Mouse (Mus musculus) large intestine, adult 2 months (tissue): ENCODE results near the gene Eps8l2. TPM values are rescaled to one million over a fixed set of nuclear protein-coding genes. Genes with fewer than 3 reads are reported as not detected.
A peak's percentile ranks its signal among the peaks of the same experiment; 100 is the strongest.
"Not testable (repeated sequence)": the region's sequence is repeated elsewhere in the genome, so short reads cannot be mapped to it uniquely, and the experiment has no call there.

Experiments
- DNase-seq: peaks from one replicate; pipeline ENCODE4 v3.0.0-alpha.2; 2012; ENCODE audit warnings: low read depth, low spot score
- WGBS: fragments of 180-500 bp; shearing (Covaris S2); methylation state at CpG from one replicate; pipeline ENCODE4 v1.1.7; 2018; 5-methylcytosine and 5-hydroxymethylcytosine counted together
- polyA plus RNA-seq: library from polyadenylated mRNA; depleted of rRNA; stranded (reverse); fragments of >200 nt; gene quantifications from 2 replicates; pipeline ENCODE4 v1.2.3, GENCODE M21; 2012; rRNA removed

Eps8l2 gene
- polyA plus RNA-seq, 1 experiment, result 314 TPM

DNA sequence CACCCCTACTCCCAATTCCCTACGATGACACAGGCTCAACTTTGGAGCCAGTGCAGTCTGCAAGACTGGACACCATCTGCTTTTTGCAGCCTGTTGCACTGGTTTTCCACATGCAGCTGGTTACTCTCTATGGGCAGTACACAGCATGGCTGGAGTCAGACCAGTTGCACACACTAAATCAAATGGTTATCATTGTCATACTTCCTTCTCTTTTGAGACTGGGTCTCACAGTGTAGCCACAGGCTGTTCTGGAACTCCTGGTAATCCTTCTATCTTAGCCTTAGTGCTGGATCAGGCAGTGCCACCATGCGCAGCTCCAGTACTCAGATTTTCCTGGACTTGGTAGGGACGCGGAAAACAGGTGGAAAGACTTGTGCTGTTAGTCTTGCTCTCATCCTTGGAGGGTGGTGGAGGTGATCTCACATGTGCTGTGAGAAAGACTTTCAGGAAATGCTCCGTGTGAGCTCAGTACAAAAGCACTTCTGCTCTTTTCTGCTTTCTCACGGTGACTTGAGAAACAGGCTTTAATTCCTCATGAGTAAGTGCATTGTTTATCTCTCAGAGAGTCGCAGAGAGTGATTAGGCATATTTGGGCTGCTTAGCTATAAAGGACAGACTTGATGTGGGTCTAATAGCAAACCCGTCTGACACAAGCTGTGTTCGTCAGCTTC is 54.0 kb downstream of the Eps8l2 start:
- no peak for DNase-seq
- WGBS, result 7% methylated on average over 9 of the region's 9 CpGs

DNA sequence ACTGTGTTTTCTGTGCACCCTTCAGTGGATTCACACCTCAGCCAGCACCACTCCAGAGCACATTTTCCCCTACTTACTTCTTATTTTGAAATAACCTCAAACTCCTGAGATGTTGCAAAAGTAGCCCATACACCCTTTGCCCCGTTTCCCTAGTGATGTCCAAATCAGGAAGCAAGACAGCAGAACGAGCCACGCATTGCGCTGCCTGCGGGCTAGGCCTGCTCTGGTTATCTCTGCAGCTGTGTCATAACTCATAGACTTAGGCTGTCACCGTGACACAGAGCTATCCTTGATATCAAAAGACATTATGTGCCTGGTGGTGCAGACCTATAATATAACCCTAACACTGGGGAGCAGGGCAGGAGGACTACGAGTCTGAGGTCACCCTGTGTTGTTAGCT is 55.5 kb downstream of the Eps8l2 start:
- DNase-seq, result no peak

GRCm38 (mm10) chr7:141394771-141395170 is 56.1 kb downstream of the Eps8l2 start:
- no peak for DNase-seq
- WGBS, result 20% methylated on average over 6 of the region's 6 CpGs

More for the DNA sequence above, 55.5 kb downstream of the Eps8l2 start:
- WGBS, result 44% methylated on average over 7 of the region's 7 CpGs

DNA sequence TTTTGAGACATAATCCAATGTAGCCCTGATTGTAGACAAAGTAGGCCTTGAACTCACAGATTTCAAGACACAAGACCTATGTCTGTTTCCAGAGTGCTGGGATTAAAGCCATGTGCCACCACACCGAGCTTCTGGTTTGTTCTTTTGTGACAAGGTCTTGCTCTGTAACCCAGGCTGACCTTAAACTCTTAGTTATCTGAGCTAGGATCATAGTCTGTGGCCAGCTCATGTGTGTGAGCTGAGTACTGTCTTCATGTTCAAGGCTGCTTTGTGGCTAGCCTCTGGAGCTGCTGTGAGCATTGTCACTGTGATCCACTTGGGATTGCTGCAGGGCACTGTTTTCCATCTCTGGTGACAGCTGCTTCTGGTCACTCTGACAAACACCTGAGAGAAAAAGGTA is 56.7 kb downstream of the Eps8l2 start:
- whole genome bisulfite sequencing, result 65% methylated on average over 1 of the region's 1 CpGs
- DNase-seq, result no peak

DNA sequence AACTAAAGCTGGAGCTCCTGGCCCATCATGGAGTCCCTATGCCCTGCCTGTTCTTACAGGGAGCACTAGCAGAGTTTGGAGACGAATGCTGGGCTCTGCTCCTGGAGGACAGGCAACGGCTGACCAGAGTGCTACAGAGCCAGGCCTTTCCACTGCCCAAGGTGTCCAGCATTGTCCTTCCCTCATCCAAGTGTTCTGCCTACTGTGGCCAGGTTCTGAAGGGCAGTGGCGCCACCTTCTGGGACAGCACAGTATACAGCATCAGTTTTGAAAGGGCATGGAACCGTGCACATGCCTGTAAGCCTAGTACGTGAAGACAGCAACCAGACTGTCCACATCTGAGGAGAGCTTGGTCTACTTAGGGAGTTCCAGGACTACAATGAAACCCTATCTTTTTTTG is 64.6 kb downstream of the Eps8l2 start:
- no peak for DNase-seq

DNA sequence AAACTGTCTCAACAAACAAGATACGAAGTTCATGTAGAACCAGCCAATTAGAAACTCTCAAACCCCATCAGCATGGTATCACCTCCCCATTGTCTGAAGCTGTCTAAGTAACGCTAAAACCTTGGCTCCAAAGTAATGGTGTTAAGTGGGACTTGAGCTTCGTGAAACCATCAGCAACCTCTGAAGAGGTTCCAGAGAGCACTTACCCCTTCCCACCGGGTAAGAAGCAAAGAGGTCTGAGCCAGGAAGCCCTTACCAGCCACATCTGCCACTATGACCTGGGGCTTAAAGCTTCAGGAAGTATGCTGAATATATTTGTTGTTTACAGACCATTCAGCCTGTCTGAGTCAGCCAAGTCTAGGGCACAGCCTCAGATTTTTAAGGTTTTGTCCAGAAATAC is 66.8 kb downstream of the Eps8l2 start:
- 57% methylated on average over 4 of the region's 4 CpGs for WGBS
- DNase-seq, result no peak

More for the DNA sequence above, 64.6 kb downstream of the Eps8l2 start:
- WGBS, result 28% methylated on average over 5 of the region's 5 CpGs

- DNase-seq, result not testable (repeated sequence)
- 93% methylated on average over 7 of the region's 7 CpGs for WGBS
Observed at GRCm38 (mm10) chr7:141407670-141408069, 69.0 kb downstream of the Eps8l2 start.

- peak; percentile 75 for DNase-seq
- WGBS, result 8% methylated on average over 11 of the region's 11 CpGs
Observed at GRCm38 (mm10) chr7:141408833-141409232, 70.2 kb downstream of the Eps8l2 start.

- 91% methylated on average over 8 of the region's 8 CpGs for WGBS
- no peak for DNase-seq
Observed at GRCm38 (mm10) chr7:141410631-141411030, 72.0 kb downstream of the Eps8l2 start.

- WGBS, result 95% methylated on average over 1 of the region's 1 CpGs
- no peak for DNase-seq
Observed at GRCm38 (mm10) chr7:141411667-141412066, 73.0 kb downstream of the Eps8l2 start.

Other genes starting within 250 kb of the Eps8l2 start
- gene Sigirr, start 238.3 kb upstream of the Eps8l2 start, polyA plus RNA-seq, result 41.3 and 41.8 TPM in 2 replicates
- gene Ano9, start 221.1 kb upstream of the Eps8l2 start, polyA plus RNA-seq, result 143 and 205 TPM in 2 replicates
- gene Ptdss2, start 216.5 kb upstream of the Eps8l2 start, polyA plus RNA-seq, result 23.6 and 28.1 TPM in 2 replicates
- gene Rnh1, start 166.0 kb upstream of the Eps8l2 start, polyA plus RNA-seq, result 146 and 149 TPM in 2 replicates
- gene Hras, start 144.9 kb upstream of the Eps8l2 start, polyA plus RNA-seq, result 82.1 and 91.7 TPM in 2 replicates
- gene Lrrc56, start 144.7 kb upstream of the Eps8l2 start, polyA plus RNA-seq, result 5.4 and 7.2 TPM in 2 replicates
- gene Lmntd2, start 124.8 kb upstream of the Eps8l2 start, polyA plus RNA-seq, result 7.2 and 9.4 TPM in 2 replicates
- 143 and 153 TPM in 2 replicates for gene Rassf7, start 123.0 kb upstream of the Eps8l2 start, polyA plus RNA-seq
- gene Phrf1, start 110.1 kb upstream of the Eps8l2 start, polyA plus RNA-seq, result 23.1 and 24.7 TPM in 2 replicates
- gene Irf7, start 72.4 kb upstream of the Eps8l2 start, polyA plus RNA-seq, result 159 and 210 TPM in 2 replicates
- 611 and 677 TPM in 2 replicates for gene Cdhr5, start 62.1 kb upstream of the Eps8l2 start, polyA plus RNA-seq
- 226 and 321 TPM in 2 replicates for gene Sct, start 59.7 kb upstream of the Eps8l2 start, polyA plus RNA-seq
- 0.08 and 0.21 TPM in 2 replicates for gene Drd4, start 46.9 kb upstream of the Eps8l2 start, polyA plus RNA-seq
- 17.5 and 19.9 TPM in 2 replicates for gene Deaf1, start 11.2 kb upstream of the Eps8l2 start, polyA plus RNA-seq
- gene Tmem80, start 11.1 kb upstream of the Eps8l2 start, polyA plus RNA-seq, result 33.3 and 37.2 TPM in 2 replicates
- gene Taldo1, start 53.3 kb downstream of the Eps8l2 start, polyA plus RNA-seq, result 554 and 560 TPM in 2 replicates
- gene Gatd1, start 75.3 kb downstream of the Eps8l2 start, polyA plus RNA-seq, result 54.0 and 56.7 TPM in 2 replicates
- gene Cend1, start 90.6 kb downstream of the Eps8l2 start, polyA plus RNA-seq, result 2.0 and 2.9 TPM in 2 replicates
- gene Slc25a22, start 99.0 kb downstream of the Eps8l2 start, polyA plus RNA-seq, result 214 and 297 TPM in 2 replicates
- gene Pidd1, start 105.1 kb downstream of the Eps8l2 start, polyA plus RNA-seq, result 13.0 and 17.0 TPM in 2 replicates
- gene Rplp2, start 108.5 kb downstream of the Eps8l2 start, polyA plus RNA-seq, result 642 and 693 TPM in 2 replicates
- 185 and 198 TPM in 2 replicates for gene Pnpla2, start 116.3 kb downstream of the Eps8l2 start, polyA plus RNA-seq
- gene Cracr2b, start 122.2 kb downstream of the Eps8l2 start, polyA plus RNA-seq, result 38.6 and 41.4 TPM in 2 replicates
- gene Cd151, start 128.5 kb downstream of the Eps8l2 start, polyA plus RNA-seq, result 255 and 294 TPM in 2 replicates
- 40.0 and 43.9 TPM in 2 replicates for gene Polr2l, start 136.3 kb downstream of the Eps8l2 start, polyA plus RNA-seq
- gene Tspan4, start 136.4 kb downstream of the Eps8l2 start, polyA plus RNA-seq, result 19.5 and 21.6 TPM in 2 replicates
- gene Chid1, start 201.0 kb downstream of the Eps8l2 start, polyA plus RNA-seq, result 31.5 and 37.0 TPM in 2 replicates
- gene Ap2a2, start 223.3 kb downstream of the Eps8l2 start, polyA plus RNA-seq, result 66.6 and 81.1 TPM in 2 replicates